Comparison of ENCODE assay signal across 14 mouse cellular contexts in genomic region chr1:159322586-159322985, GRCm38 (mm10).
A peak's percentile ranks its signal among the peaks of the same experiment; 100 is the strongest.
DNase-seq lines count a peak whose midpoint lies in the region; ATAC-seq and TF ChIP-seq lines count a peak whose summit lies in the region.
"Had no signal": no experiment of that assay in that cellular context is flagged by ENCODE, and none has a peak within 500 bp of the region (broad histone marks: within the 10 kb centered on the region; RNA-seq: fewer than 3 reads in every experiment).

No protein-coding gene starts in this region.

- no peak overlapping the region for H3K4me3 ChIP-seq in heart, postnatal 0 days (ENCODE audit: low read depth, low read length)
- H3K4me3 ChIP-seq in liver, postnatal 0 days (ENCODE audit: low read depth, low read length) = no peak overlapping the region
- H3K4me3 ChIP-seq in liver, embryonic 12.5 days = no peak overlapping the region
- H3K4me3 ChIP-seq: hindbrain, embryonic 10.5 days; liver, embryonic 13.5 days had no signal

- H3K9ac ChIP-seq in heart, postnatal 0 days (replicated peaks; ENCODE audit: low read depth, low read length) = no peak overlapping the region
- H3K9ac ChIP-seq in liver, postnatal 0 days (replicated peaks) = no peak overlapping the region
- H3K9ac ChIP-seq in liver, embryonic 12.5 days = no peak overlapping the region
- H3K9ac ChIP-seq: liver, embryonic 13.5 days had no signal

- no peaks in the 10 kb centered on the region for H3K27me3 ChIP-seq in heart, postnatal 0 days (ENCODE audit: control insufficient read depth, insufficient read depth, low read length)
- H3K27me3 ChIP-seq in liver, postnatal 0 days (ENCODE audit: insufficient read depth, low read length) = no peaks in the 10 kb centered on the region
- no peaks in the 10 kb centered on the region for H3K27me3 ChIP-seq in liver, embryonic 12.5 days (replicated peaks)
- H3K27me3 ChIP-seq: liver, embryonic 13.5 days had no signal

- peak; percentile 9 to 46 for DNase-seq in adrenal gland, adult (ENCODE audit: inconsistent age in 2 of 2, low spot score in 1 of 2)
- DNase-seq in adrenal gland, adult 8-10 months = no peak
- DNase-seq in heart, postnatal 0 days (ENCODE audit: low spot score) = peak; percentile 8
- no peak for DNase-seq in heart, postnatal 25 days (ENCODE audit: low spot score)
- no peak for DNase-seq in liver, postnatal 0 days
- DNase-seq in brain, embryonic 14.5 days (ENCODE audit: low read depth) = peak; percentile 24
- DNase-seq: adrenal gland, postnatal 25 days; cerebellum, adult 8-10 months; kidney, adult 18-20 months; liver, embryonic 13.5 days; thymus, adult 2 months had no signal

- ATAC-seq in heart, postnatal 0 days (ENCODE audit: insufficient read depth, low read depth) = no peak
- no peak for ATAC-seq in liver, postnatal 0 days
- ATAC-seq in liver, embryonic 12.5 days = no peak
- ATAC-seq in CD4-positive, CD25-positive, alpha-beta regulatory T cell, adult 4 months = no peak

- TF ChIP-seq POLR2A in brain, embryonic 14.5 days (IDR thresholded peaks at IDR 0.05; ENCODE audit: borderline replicate concordance, extremely low read depth, insufficient read depth, insufficient read length, poor library complexity, severe bottlenecking) = no peak

- peak; percentile 43 for TF ChIP-seq CTCF in heart, postnatal 0 days (IDR thresholded peaks at IDR 0.05; ENCODE audit: low read depth)
- TF ChIP-seq CTCF in liver, postnatal 0 days (IDR thresholded peaks at IDR 0.05; ENCODE audit: low read depth) = 0 out of 2 replicates have a peak, but pooled peaks have one; percentile 17
- TF ChIP-seq CTCF in brain, embryonic 14.5 days (IDR thresholded peaks at IDR 0.05; ENCODE audit: borderline replicate concordance, extremely low read depth, insufficient read depth, insufficient read length) = no peak

- H3K4me1 ChIP-seq in heart, postnatal 0 days (ENCODE audit: control insufficient read depth, insufficient read depth) = no peaks in the 10 kb centered on the region
- H3K4me1 ChIP-seq in liver, postnatal 0 days (ENCODE audit: insufficient read depth) = no peaks in the 10 kb centered on the region
- no peaks in the 10 kb centered on the region for H3K4me1 ChIP-seq in liver, embryonic 12.5 days
- H3K4me1 ChIP-seq: hindbrain, embryonic 10.5 days; liver, embryonic 13.5 days had no signal

- H3K9me3 ChIP-seq in heart, postnatal 0 days (replicated peaks; ENCODE audit: control insufficient read depth, low read length) = no peaks in the 10 kb centered on the region
- H3K9me3 ChIP-seq in liver, postnatal 0 days (ENCODE audit: low read length) = no peaks in the 10 kb centered on the region
- H3K9me3 ChIP-seq in liver, embryonic 12.5 days (replicated peaks) = no peaks in the 10 kb centered on the region
- H3K9me3 ChIP-seq: hindbrain, embryonic 10.5 days; liver, embryonic 13.5 days had no signal

- WGBS in heart, postnatal 0 days = 68% methylated on average over 1 of the region's 1 CpGs
- WGBS in liver, postnatal 0 days (ENCODE audit: insufficient replicate concordance) = 89% methylated on average over 1 of the region's 1 CpGs
- WGBS in liver, embryonic 12.5 days (ENCODE audit: insufficient replicate concordance) = 81% methylated on average over 1 of the region's 1 CpGs

- no peak overlapping the region for H3K4me2 ChIP-seq in heart, postnatal 0 days (ENCODE audit: low read depth, low read length)
- H3K4me2 ChIP-seq in liver, postnatal 0 days (ENCODE audit: low read depth, low read length) = no peak overlapping the region
- no peak overlapping the region for H3K4me2 ChIP-seq in liver, embryonic 12.5 days
- H3K4me2 ChIP-seq: liver, embryonic 13.5 days had no signal

- H3K36me3 ChIP-seq in heart, postnatal 0 days (replicated peaks; ENCODE audit: control insufficient read depth, insufficient read depth, low read length) = peaks cover 19% of the 10 kb centered on the region
- H3K36me3 ChIP-seq in liver, postnatal 0 days (replicated peaks; ENCODE audit: insufficient read depth, low read length) = peaks cover 28% of the 10 kb centered on the region
- peaks cover 52% of the 10 kb centered on the region for H3K36me3 ChIP-seq in liver, embryonic 12.5 days

- H3K27ac ChIP-seq in heart, postnatal 0 days (ENCODE audit: low read depth) = no peak overlapping the region
- H3K27ac ChIP-seq in liver, postnatal 0 days (ENCODE audit: low read depth) = no peak overlapping the region
- H3K27ac ChIP-seq in liver, embryonic 12.5 days = no peak overlapping the region
- H3K27ac ChIP-seq: hindbrain, embryonic 10.5 days; liver, embryonic 13.5 days had no signal

- intact Hi-C loops in heart, postnatal 25 days (cut with DNase I) = no loop called here

- TF ChIP-seq EP300 in heart, postnatal 0 days (IDR thresholded peaks at IDR 0.05; ENCODE audit: low read depth) = no peak
- no peak for TF ChIP-seq EP300 in liver, postnatal 0 days (IDR thresholded peaks at IDR 0.05; ENCODE audit: low read depth)

Comparison
In these comparisons a context has a peak if more than half of its experiments do, and no peak if none do; other contexts are left out.
1. DNase-seq: peak in adrenal gland, adult (2 of 2), heart, postnatal 0 days (single experiment) and brain, embryonic 14.5 days (single experiment); none in adrenal gland, adult 8-10 months (single experiment), heart, postnatal 25 days (single experiment) and liver, postnatal 0 days (single experiment).